Comparison of ENCODE assay signal across 22 mouse cellular contexts in the genomic region with DNA sequence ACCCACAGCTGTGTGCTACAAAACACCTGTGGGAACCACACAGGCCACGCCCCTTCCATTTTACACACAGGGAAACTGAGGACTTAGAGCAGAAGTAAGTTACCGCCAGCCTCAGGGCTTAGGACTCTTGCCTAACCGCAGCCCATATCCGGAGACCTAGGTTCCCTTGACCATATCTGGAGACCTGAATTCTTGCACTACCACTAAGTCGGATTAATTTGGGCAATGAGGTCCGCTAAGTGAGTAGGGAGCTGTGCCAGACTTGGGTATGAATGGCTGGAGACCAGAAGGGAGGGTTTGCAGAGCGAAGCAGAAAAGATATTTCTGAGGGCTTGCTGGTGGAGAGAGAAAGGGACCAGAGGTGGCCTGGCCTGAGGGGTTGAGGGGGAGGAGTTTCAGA. TPM values are rescaled to one million over a fixed set of nuclear protein-coding genes. Genes with fewer than 3 reads are reported as not detected.
DNase-seq lines count a peak whose midpoint lies in the region; ATAC-seq and TF ChIP-seq lines count a peak whose summit lies in the region.
"Had no signal": no experiment of that assay in that cellular context is flagged by ENCODE, and none has a peak within 500 bp of the region (broad histone marks: within the 10 kb centered on the region; RNA-seq: fewer than 3 reads in every experiment).

No protein-coding gene starts in this region.

- ATAC-seq in limb, embryonic 12.5 days (ENCODE audit: insufficient number of reproducible peaks, insufficient read depth, low FRiP score, low TSS enrichment, low read depth), result no peak
- no peak for ATAC-seq in activated CD4-positive, CD25-positive, alpha-beta regulatory T cell, adult 4 months
- ATAC-seq: intestine, embryonic 15.5 days had no signal

- peaks cover 4% of the 10 kb centered on the region; the same call in 1 of the 2 replicates for H3K9me3 ChIP-seq in limb, embryonic 12.5 days
- H3K9me3 ChIP-seq: hindbrain, embryonic 13.5 days; intestine, embryonic 15.5 days had no signal

- H3K4me2 ChIP-seq in limb, embryonic 12.5 days, result peak overlapping the region; percentile 76
- H3K4me2 ChIP-seq: forebrain, embryonic 12.5 days; hindbrain, embryonic 13.5 days; intestine, embryonic 15.5 days had no signal

- peak overlapping the region; percentile 74 for H3K4me3 ChIP-seq in gastrocnemius, adult 2 months
- peak overlapping the region; percentile 13 for H3K4me3 ChIP-seq in layer of hippocampus, adult 2 months
- H3K4me3 ChIP-seq in brown adipose tissue, adult 24 weeks (ENCODE audit: insufficient read depth, low read depth, low read length), result peak overlapping the region; percentile 76
- peak overlapping the region; percentile 6; the same call in 1 of the 2 replicates for H3K4me3 ChIP-seq in limb, embryonic 12.5 days (replicated peaks)
- H3K4me3 ChIP-seq: forebrain, embryonic 12.5 days; hindbrain, embryonic 13.5 days; intestine, embryonic 15.5 days had no signal

- H3K9ac ChIP-seq in limb, embryonic 12.5 days (replicated peaks), result no peak overlapping the region
- H3K9ac ChIP-seq: forebrain, embryonic 12.5 days; hindbrain, embryonic 13.5 days; intestine, embryonic 15.5 days; liver, embryonic 14.5 days had no signal

- WGBS in limb, embryonic 12.5 days, result 67% methylated on average over 7 of the region's 7 CpGs

- peaks cover 4% of the 10 kb centered on the region; the same call in 1 of the 2 replicates for H3K4me1 ChIP-seq in brown adipose tissue, adult 24 weeks (ENCODE audit: control insufficient read depth, insufficient read depth, insufficient read length, low read length)
- H3K4me1 ChIP-seq in limb, embryonic 12.5 days (replicated peaks), result peaks cover 61% of the 10 kb centered on the region

- H3K27ac ChIP-seq in gastrocnemius, adult 2 months, result peak overlapping the region; percentile 46
- no peak overlapping the region for H3K27ac ChIP-seq in layer of hippocampus, adult 2 months
- H3K27ac ChIP-seq in brown adipose tissue, adult 24 weeks (replicated peaks; ENCODE audit: low read depth, low read length), result peak overlapping the region; percentile 83
- H3K27ac ChIP-seq in limb, embryonic 12.5 days, result 0 out of 2 replicates have a peak overlapping the region, but pooled peaks have one; percentile 26
- H3K27ac ChIP-seq: forebrain, embryonic 12.5 days; hindbrain, embryonic 13.5 days; intestine, embryonic 15.5 days; liver, embryonic 14.5 days had no signal

- intact Hi-C loops in gastrocnemius, adult 2 months (cut with DNase I), result no loop called here

- H3K27me3 ChIP-seq in limb, embryonic 12.5 days, result no peaks in the 10 kb centered on the region
- H3K27me3 ChIP-seq: intestine, embryonic 15.5 days had no signal

- no peak for DNase-seq in gastrocnemius, adult 2 months
- DNase-seq in gastrocnemius, postnatal 4 days (ENCODE audit: low spot score in 2 of 2), result no peak
- DNase-seq in layer of hippocampus, adult 2 months (ENCODE audit: low spot score in 2 of 2), result no peak
- no peak for DNase-seq in layer of hippocampus, adult 18-20 months (ENCODE audit: low spot score in 2 of 2)
- no peak for DNase-seq in thymus, postnatal 25 days
- DNase-seq: adrenal gland, postnatal 25 days; cerebellum, adult 18-20 months; cerebellum, postnatal 36 days; gastrocnemius, postnatal 10 days; heart, postnatal 14 days; kidney, adult 9 months; lung, postnatal 10 days; right cerebral cortex, adult 18-20 months; thymus, postnatal 36 days had no signal

- TF ChIP-seq CTCF in gastrocnemius, adult 2 months (IDR thresholded peaks at IDR 0.05), result no peak
- TF ChIP-seq CTCF in layer of hippocampus, adult 2 months (conservative IDR thresholded peaks at IDR 0.05), result no peak

- H3K36me3 ChIP-seq in limb, embryonic 12.5 days, result no peaks in the 10 kb centered on the region
- H3K36me3 ChIP-seq: forebrain, embryonic 12.5 days; hindbrain, embryonic 13.5 days; intestine, embryonic 15.5 days had no signal

RNA-seq across cellular contexts. Expression of gene Gpr4, which starts 2.0 kb away (rescaled TPM):
- total RNA-seq in gastrocnemius, adult 2 months (2021), result 1 to 10 TPM; 1.9 to 2.9 TPM
- total RNA-seq in gastrocnemius, postnatal 4 days (2021), result 1 to 10 TPM; 2.2 to 2.7 TPM
- total RNA-seq in layer of hippocampus, adult 2 months (2021), result 1 to 10 TPM; 1.6 to 2.5 TPM
- 1 to 10 TPM; 1.3 to 1.4 TPM for total RNA-seq in layer of hippocampus, adult 18-20 months (2021)
- polyA plus RNA-seq in brown adipose tissue, adult 24 weeks (2012; ENCODE audit: insufficient read depth, insufficient read length, missing spikeins), result 3.8 and 4.7 TPM in 2 replicates
- polyA plus RNA-seq in limb, embryonic 12.5 days (2016; fragmentation: Nextera tagmentation; extraction: Ambion mirVana), result 4.4 and 5.7 TPM in 2 replicates
- under 1 TPM in 1 of 2 experiments, not detected in 1; 0.30 TPM for polyA plus RNA-seq in activated CD4-positive, CD25-positive, alpha-beta regulatory T cell, adult 4 months (2017; shearing (Covaris generic))
- total RNA-seq: megakaryocyte-erythroid progenitor cell, adult 5-6 weeks had no signal

RNA-seq across cellular contexts. Expression of gene Opa3, which starts 13.8 kb away (rescaled TPM):
- total RNA-seq in gastrocnemius, adult 2 months (2021), result 10 to 100 TPM; 41.9 to 52.4 TPM
- total RNA-seq in gastrocnemius, postnatal 4 days (2021), result 10 to 100 TPM; 30.7 to 31.3 TPM
- total RNA-seq in layer of hippocampus, adult 2 months (2021), result 10 to 100 TPM; 37.4 to 38.7 TPM
- total RNA-seq in layer of hippocampus, adult 18-20 months (2021), result 10 to 100 TPM; 41.3 to 42.6 TPM
- polyA plus RNA-seq in brown adipose tissue, adult 24 weeks (2012; ENCODE audit: insufficient read depth, insufficient read length, missing spikeins), result 28.9 and 29.2 TPM in 2 replicates
- 38.7 and 39.5 TPM in 2 replicates for polyA plus RNA-seq in limb, embryonic 12.5 days (2016; fragmentation: Nextera tagmentation; extraction: Ambion mirVana)
- 10 to 100 TPM; 16.6 to 16.9 TPM for polyA plus RNA-seq in activated CD4-positive, CD25-positive, alpha-beta regulatory T cell, adult 4 months (2017; shearing (Covaris generic))

RNA-seq across cellular contexts. Expression of gene Eml2, which starts 38.1 kb away (rescaled TPM):
- total RNA-seq in gastrocnemius, adult 2 months (2021), result 10 to 100 TPM in 1 of 2 experiments, 1 to 10 TPM in 1; 9.5 to 10.5 TPM
- 10 to 100 TPM; 17.0 to 18.1 TPM for total RNA-seq in gastrocnemius, postnatal 4 days (2021)
- total RNA-seq in layer of hippocampus, adult 2 months (2021), result 100 to 1,000 TPM; 159 to 162 TPM
- total RNA-seq in layer of hippocampus, adult 18-20 months (2021), result 100 to 1,000 TPM; 160 to 178 TPM
- polyA plus RNA-seq in brown adipose tissue, adult 24 weeks (2012; ENCODE audit: insufficient read depth, insufficient read length, missing spikeins), result 7.7 and 9.2 TPM in 2 replicates
- 3.9 and 5.9 TPM in 2 replicates for polyA plus RNA-seq in limb, embryonic 12.5 days (2016; fragmentation: Nextera tagmentation; extraction: Ambion mirVana)
- polyA plus RNA-seq in activated CD4-positive, CD25-positive, alpha-beta regulatory T cell, adult 4 months (2017; shearing (Covaris generic)), result 10 to 100 TPM in 1 of 2 experiments, 1 to 10 TPM in 1; 5.2 to 16.9 TPM

RNA-seq across cellular contexts. Expression of gene Gipr, which starts 48.4 kb away (rescaled TPM):
- total RNA-seq in gastrocnemius, adult 2 months (2021), result not detected
- total RNA-seq in gastrocnemius, postnatal 4 days (2021), result under 1 TPM; 0.13 to 0.15 TPM
- 1 to 10 TPM in 1 of 2 experiments, under 1 TPM in 1; 0.87 to 1.2 TPM for total RNA-seq in layer of hippocampus, adult 2 months (2021)
- total RNA-seq in layer of hippocampus, adult 18-20 months (2021), result 1 to 10 TPM; 1.3 to 1.4 TPM
- polyA plus RNA-seq in brown adipose tissue, adult 24 weeks (2012; ENCODE audit: insufficient read depth, insufficient read length, missing spikeins), result 0.44 TPM in 1 of 2 replicates, not detected in the other
- polyA plus RNA-seq in limb, embryonic 12.5 days (2016; fragmentation: Nextera tagmentation; extraction: Ambion mirVana), result 0.18 and 0.36 TPM in 2 replicates
- polyA plus RNA-seq in activated CD4-positive, CD25-positive, alpha-beta regulatory T cell, adult 4 months (2017; shearing (Covaris generic)), result not detected
- total RNA-seq: megakaryocyte-erythroid progenitor cell, adult 5-6 weeks had no signal

RNA-seq across cellular contexts. Expression of gene Vasp, which starts 57.2 kb away (rescaled TPM):
- total RNA-seq in gastrocnemius, adult 2 months (2021), result 10 to 100 TPM; 13.6 to 17.3 TPM
- total RNA-seq in gastrocnemius, postnatal 4 days (2021), result 10 to 100 TPM; 65.3 to 71.9 TPM
- total RNA-seq in layer of hippocampus, adult 2 months (2021), result 10 to 100 TPM; 15.7 to 17.1 TPM
- total RNA-seq in layer of hippocampus, adult 18-20 months (2021), result 10 to 100 TPM; 14.2 to 17.0 TPM
- polyA plus RNA-seq in brown adipose tissue, adult 24 weeks (2012; ENCODE audit: insufficient read depth, insufficient read length, missing spikeins), result 13.4 and 19.2 TPM in 2 replicates
- polyA plus RNA-seq in limb, embryonic 12.5 days (2016; fragmentation: Nextera tagmentation; extraction: Ambion mirVana), result 66.4 and 68.8 TPM in 2 replicates
- 100 to 1,000 TPM in 1 of 2 experiments, 10 to 100 TPM in 1; 96.0 to 113 TPM for polyA plus RNA-seq in activated CD4-positive, CD25-positive, alpha-beta regulatory T cell, adult 4 months (2017; shearing (Covaris generic))

Comparison
In these comparisons a context has a peak if more than half of its experiments do, and no peak if none do; other contexts are left out.
1. H3K4me3 ChIP-seq: peak in every context shown above with its lines; median percentile 76 in brown adipose tissue, adult 24 weeks; 74 in gastrocnemius, adult 2 months; 13 in layer of hippocampus, adult 2 months; 6 in limb, embryonic 12.5 days.
2. RNA of gene Eml2, which starts 38.1 kb away (total RNA-seq): 160 to 178 TPM in layer of hippocampus, adult 18-20 months and 159 to 162 TPM in layer of hippocampus, adult 2 months; 17.0 to 18.1 TPM in gastrocnemius, postnatal 4 days and 9.5 to 10.5 TPM in gastrocnemius, adult 2 months; every median in the first group is over 4 times any median in the second.